Mouse (Mus musculus) CD4-positive, CD25-positive, alpha-beta regulatory T cell, adult 2 months (primary cell): ENCODE results near the gene Galr2.
"Not testable (repeated sequence)": the region's sequence is repeated elsewhere in the genome, so short reads cannot be mapped to it uniquely, and the experiment has no call there.

ENCODE experiments used
- DNase-seq: peaks from one replicate; pipeline ENCODE4 v3.0.0-alpha.2; 2012; ENCODE audit warnings: low read depth, low spot score

Galr2 gene

GRCm38 (mm10) chr11:116269560-116269959, 11.2 kb upstream of the Galr2 start:
- no peak for DNase-seq

GRCm38 (mm10) chr11:116272589-116273468, 7.9 kb upstream of the Galr2 start:
- no peak for DNase-seq

GRCm38 (mm10) chr11:116273469-116274044, 7.2 kb upstream of the Galr2 start:
- DNase-seq: no peak

- DNase-seq: peak; percentile 92
Measured at GRCm38 (mm10) chr11:116274045-116274666, 6.6 kb upstream of the Galr2 start, which contains the start of gene Srp68. Gene Srp68, minus strand, starts transcription at chr11:116274217.

GRCm38 (mm10) chr11:116277184-116277583, 3.6 kb upstream of the Galr2 start:
- not testable (repeated sequence) for DNase-seq

- DNase-seq: no peak
Measured at GRCm38 (mm10) chr11:116281671-116282070, 932 bp downstream of the Galr2 start.

- no peak for DNase-seq
Measured at GRCm38 (mm10) chr11:116282089-116282488, 1.4 kb downstream of the Galr2 start.

GRCm38 (mm10) chr11:116282912-116283521, 2.3 kb downstream of the Galr2 start:
- no peak for DNase-seq

GRCm38 (mm10) chr11:116283982-116284381, 3.2 kb downstream of the Galr2 start:
- DNase-seq: no peak

GRCm38 (mm10) chr11:116285770-116286191, 5.0 kb downstream of the Galr2 start:
- DNase-seq: no peak

- no peak for DNase-seq
Measured at GRCm38 (mm10) chr11:116287351-116287750, 6.6 kb downstream of the Galr2 start.

- DNase-seq: no peak
Measured at GRCm38 (mm10) chr11:116290556-116290955, 9.8 kb downstream of the Galr2 start.

GRCm38 (mm10) chr11:116292401-116292800, 11.7 kb downstream of the Galr2 start:
- no peak for DNase-seq

GRCm38 (mm10) chr11:116293538-116294137, 12.9 kb downstream of the Galr2 start:
- no peak for DNase-seq

- DNase-seq: peak; percentile 75
Measured at GRCm38 (mm10) chr11:116294319-116294718, 13.6 kb downstream of the Galr2 start.

- DNase-seq: no peak
Measured at GRCm38 (mm10) chr11:116296191-116296734, 15.5 kb downstream of the Galr2 start.

GRCm38 (mm10) chr11:116297017-116297416, 16.3 kb downstream of the Galr2 start:
- no peak for DNase-seq

GRCm38 (mm10) chr11:116298221-116298620, 17.5 kb downstream of the Galr2 start:
- no peak for DNase-seq

GRCm38 (mm10) chr11:116298621-116299020, 17.9 kb downstream of the Galr2 start:
- no peak for DNase-seq

- DNase-seq: no peak
Measured at GRCm38 (mm10) chr11:116305423-116305822, 24.7 kb downstream of the Galr2 start.
